Mouse (Mus musculus): ENCODE results near the gene D7Ertd443e.

GRCm38 (mm10) chr7:134272956-134273355 is 112.5 kb downstream of the D7Ertd443e start:
- TF ChIP-seq POLR2A (IDR thresholded peaks at IDR 0.05; ENCODE audit: low read depth, low read length) (no peak), CTCF (IDR thresholded peaks at IDR 0.05; ENCODE audit: borderline replicate concordance, insufficient read depth, low read length) (no peak)
